Mouse (Mus musculus): ENCODE results near the gene Pde6h. TPM values are rescaled to one million over a fixed set of nuclear protein-coding genes. Genes with fewer than 3 reads are reported as not detected.

The Pde6h gene
- total and polyA plus RNA-seq, 3 experiments, result 0.05 TPM; not detected in 2

DNA sequence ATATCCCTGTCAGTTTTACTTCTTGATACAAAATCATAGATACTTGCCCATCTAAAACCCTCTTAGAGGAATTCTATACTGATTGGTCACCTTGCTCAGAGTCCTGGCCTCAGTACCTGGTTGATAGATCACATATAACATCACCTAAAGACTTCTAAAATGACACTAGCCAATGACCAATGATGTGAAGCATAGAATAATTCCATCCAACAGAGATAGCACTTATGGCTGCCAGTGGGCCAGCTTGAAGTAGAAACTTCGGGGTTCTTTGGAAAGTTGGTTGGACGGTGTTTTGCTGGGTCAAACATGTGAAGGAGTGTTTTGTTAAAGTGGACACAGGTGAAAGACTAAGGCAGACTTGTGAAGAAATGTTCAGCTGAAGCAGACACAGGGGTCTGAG, 26.5 kb downstream of the Pde6h start:
- H3K36me3 ChIP-seq (replicated peaks), result no peaks in the 10 kb centered on the region
- ATAC-seq (ENCODE audit: extremely low read depth, insufficient number of reproducible peaks, low FRiP score, poor library complexity, severe bottlenecking), result no peak
- DNase-seq (ENCODE audit: low spot score), result no peak
- no peaks in the 10 kb centered on the region for H3K9me3 ChIP-seq (replicated peaks)
- no peak for TF ChIP-seq GATA1 (IDR thresholded peaks at IDR 0.05; ENCODE audit: borderline replicate concordance, low read length)
- no peak overlapping the region for H3K4me3 ChIP-seq (ENCODE audit: low read depth, low read length)
- H3K4me1 ChIP-seq (ENCODE audit: insufficient read depth, low read depth, low read length), result peaks cover 34% of the 10 kb centered on the region
- H3K27me3 ChIP-seq (ENCODE audit: insufficient read depth, low read length), result no peaks in the 10 kb centered on the region

DNA sequence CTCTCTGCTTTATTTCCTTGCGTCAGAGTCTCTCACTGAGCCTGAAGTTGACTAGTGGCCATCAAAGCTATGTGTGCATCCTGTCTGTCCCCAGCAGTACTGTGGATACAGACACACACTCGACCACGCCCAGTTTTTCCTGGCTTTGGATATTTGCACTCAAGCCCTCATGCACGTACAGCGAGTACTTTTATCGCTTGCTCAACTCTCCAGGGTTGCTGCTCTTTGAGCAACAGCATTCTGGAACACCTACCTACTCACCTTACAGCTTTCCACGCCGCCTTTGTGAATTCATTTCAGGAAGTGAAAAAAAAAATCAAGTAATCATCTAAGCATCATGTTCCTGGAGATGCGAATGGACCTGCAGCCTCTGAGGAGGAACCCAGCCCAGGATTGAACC, 29.3 kb downstream of the Pde6h start:
- no peak overlapping the region for H3K4me3 ChIP-seq (ENCODE audit: low read depth, low read length)
- H3K27me3 ChIP-seq (ENCODE audit: insufficient read depth, low read length), result no peaks in the 10 kb centered on the region
- no peaks in the 10 kb centered on the region for H3K9me3 ChIP-seq (replicated peaks)
- TF ChIP-seq GATA2 (IDR thresholded peaks at IDR 0.05; ENCODE audit: borderline replicate concordance, low read depth, low read length) (no peak), GATA1 (IDR thresholded peaks at IDR 0.05; ENCODE audit: borderline replicate concordance, low read length) (no peak), POLR2AphosphoS5 (IDR thresholded peaks at IDR 0.05; ENCODE audit: insufficient replicate concordance, low read depth, low read length) (no peak), TAL1 (conservative IDR thresholded peaks at IDR 0.05; ENCODE audit: low read depth, low read length) (no peak)
- no peaks in the 10 kb centered on the region for H3K36me3 ChIP-seq (replicated peaks)
- peaks cover 29% of the 10 kb centered on the region for H3K4me1 ChIP-seq (ENCODE audit: insufficient read depth, low read depth, low read length)
- ATAC-seq (ENCODE audit: extremely low read depth, insufficient number of reproducible peaks, low FRiP score, poor library complexity, severe bottlenecking), result no peak
- DNase-seq (ENCODE audit: low spot score), result no peak

DNA sequence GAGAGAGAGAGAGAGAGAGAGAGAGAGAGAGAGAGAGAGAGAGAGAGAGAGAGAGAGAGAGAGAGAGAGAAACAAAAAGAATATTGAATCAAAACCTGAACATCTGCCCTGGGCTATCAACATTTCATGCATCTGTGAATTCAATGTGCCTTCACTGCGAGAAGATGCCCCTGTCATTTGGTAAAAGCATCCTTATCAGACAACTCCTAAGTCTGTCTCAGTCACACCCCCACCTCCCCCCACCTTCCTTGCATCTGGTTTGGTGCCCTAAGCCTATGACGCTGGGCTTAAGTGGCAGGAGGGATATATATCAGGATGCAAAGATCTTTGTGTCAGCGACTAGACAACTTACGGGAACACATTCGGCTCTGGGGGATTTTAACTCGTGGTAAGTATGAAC, 30.6 kb downstream of the Pde6h start:
- no peak for DNase-seq (ENCODE audit: low spot score)
- ATAC-seq (ENCODE audit: extremely low read depth, insufficient number of reproducible peaks, low FRiP score, poor library complexity, severe bottlenecking), result peak; percentile 62

DNA sequence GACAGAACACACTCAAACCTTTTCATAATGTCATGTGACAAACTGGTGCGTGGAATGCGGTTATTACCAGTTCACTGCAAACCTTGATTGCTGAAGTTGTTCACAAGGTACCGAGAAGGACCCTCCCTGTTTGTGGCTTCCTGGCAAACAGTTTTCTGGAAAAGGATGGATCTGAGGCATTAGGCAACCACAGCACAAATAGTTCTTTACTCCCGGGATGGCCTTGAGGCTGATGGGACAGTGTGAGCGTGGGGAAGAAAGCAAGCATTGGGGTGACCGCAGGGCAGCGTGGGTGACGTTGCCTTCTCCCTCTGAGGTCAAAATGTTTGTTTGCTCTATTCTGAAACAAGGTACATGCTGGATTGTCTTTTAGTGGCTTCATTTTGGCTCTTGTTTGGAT, 31.1 kb downstream of the Pde6h start:
- TF ChIP-seq GATA2 (IDR thresholded peaks at IDR 0.05; ENCODE audit: borderline replicate concordance, low read depth, low read length) (no peak), CTCF (IDR thresholded peaks at IDR 0.05; ENCODE audit: low read depth, low read length) (no peak), GATA1 (IDR thresholded peaks at IDR 0.05; ENCODE audit: borderline replicate concordance, low read length) (no peak), POLR2AphosphoS5 (IDR thresholded peaks at IDR 0.05; ENCODE audit: insufficient replicate concordance, low read depth, low read length) (no peak), TAL1 (conservative IDR thresholded peaks at IDR 0.05; ENCODE audit: low read depth, low read length) (no peak)
- H3K4me3 ChIP-seq (ENCODE audit: low read depth, low read length), result no peak overlapping the region; the same call in 1 of the 2 replicates
- H3K36me3 ChIP-seq (replicated peaks), result no peaks in the 10 kb centered on the region
- DNase-seq (ENCODE audit: low spot score), result no peak
- ATAC-seq (ENCODE audit: extremely low read depth, insufficient number of reproducible peaks, low FRiP score, poor library complexity, severe bottlenecking), result no peak
- no peaks in the 10 kb centered on the region for H3K9me3 ChIP-seq (replicated peaks)
- no peaks in the 10 kb centered on the region for H3K27me3 ChIP-seq (ENCODE audit: insufficient read depth, low read length)
- H3K4me1 ChIP-seq (ENCODE audit: insufficient read depth, low read depth, low read length), result peaks cover 32% of the 10 kb centered on the region

More for the DNA sequence above, 30.6 kb downstream of the Pde6h start:
- Histone ChIP-seq H3K4me3 (ENCODE audit: low read depth, low read length) (no peak overlapping the region), H3K9me3 (replicated peaks) (no peaks in the 10 kb centered on the region), H3K27me3 (ENCODE audit: insufficient read depth, low read length) (no peaks in the 10 kb centered on the region), H3K4me1 (ENCODE audit: insufficient read depth, low read depth, low read length) (peaks cover 30% of the 10 kb centered on the region), H3K36me3 (replicated peaks) (no peaks in the 10 kb centered on the region)
- no peak for TF ChIP-seq GATA1 (IDR thresholded peaks at IDR 0.05; ENCODE audit: borderline replicate concordance, low read length)

DNA sequence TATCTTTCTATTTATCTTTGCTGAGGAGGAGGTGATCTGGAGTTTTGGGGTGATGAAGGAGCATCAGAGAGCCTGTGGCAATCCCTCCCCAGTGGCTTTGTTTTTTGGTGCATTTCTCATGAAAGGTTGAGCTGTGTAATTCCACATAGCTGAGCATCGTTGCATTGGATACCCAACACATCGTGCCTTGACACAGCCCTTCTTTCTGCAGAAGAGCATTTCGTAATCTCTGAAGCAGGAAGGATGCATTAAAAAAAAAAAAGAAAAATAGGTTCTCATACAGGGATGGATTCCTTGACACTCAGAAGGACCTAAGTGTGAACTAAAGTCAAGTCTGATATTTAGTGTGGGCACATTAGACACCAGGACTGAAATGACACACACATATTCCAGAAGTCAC, 31.6 kb downstream of the Pde6h start:
- DNase-seq (ENCODE audit: low spot score) (no peak), ATAC-seq (ENCODE audit: extremely low read depth, insufficient number of reproducible peaks, low FRiP score, poor library complexity, severe bottlenecking) (no peak; the same call in 1 of the 2 replicates)
- no peak for TF ChIP-seq TAL1 (conservative IDR thresholded peaks at IDR 0.05; ENCODE audit: low read depth, low read length)
- no peak for TF ChIP-seq POLR2AphosphoS5 (IDR thresholded peaks at IDR 0.05; ENCODE audit: insufficient replicate concordance, low read depth, low read length)
- TF ChIP-seq GATA2 (IDR thresholded peaks at IDR 0.05; ENCODE audit: borderline replicate concordance, low read depth, low read length), result no peak
- no peak for TF ChIP-seq CTCF (IDR thresholded peaks at IDR 0.05; ENCODE audit: low read depth, low read length)
- TF ChIP-seq GATA1 (IDR thresholded peaks at IDR 0.05; ENCODE audit: borderline replicate concordance, low read length), result no peak
- H3K4me1 ChIP-seq (ENCODE audit: insufficient read depth, low read depth, low read length), result peaks cover 34% of the 10 kb centered on the region
- H3K27me3 ChIP-seq (ENCODE audit: insufficient read depth, low read length), result no peaks in the 10 kb centered on the region
- no peaks in the 10 kb centered on the region for H3K9me3 ChIP-seq (replicated peaks)
- no peak overlapping the region for H3K4me3 ChIP-seq (ENCODE audit: low read depth, low read length)
- no peaks in the 10 kb centered on the region for H3K36me3 ChIP-seq (replicated peaks)

DNA sequence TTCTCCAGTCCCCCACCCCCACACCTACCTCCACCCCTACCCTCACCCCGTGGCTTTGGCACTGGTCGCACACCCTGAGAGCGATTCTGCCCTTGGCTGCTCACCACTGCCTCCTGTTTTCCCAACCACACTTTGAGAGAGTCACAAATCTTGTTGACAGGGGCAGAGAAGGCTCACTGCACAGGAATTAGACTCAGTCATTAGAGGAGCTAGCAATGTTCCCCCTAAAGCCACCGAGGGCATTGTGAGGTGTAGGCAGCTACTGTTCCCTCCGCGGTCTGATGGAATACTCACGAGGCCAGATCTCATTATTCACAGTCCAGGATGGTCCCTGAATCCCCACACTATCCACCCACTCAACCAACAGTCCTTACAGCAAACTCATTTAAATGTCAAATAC, 33.4 kb downstream of the Pde6h start:
- H3K27me3 ChIP-seq (ENCODE audit: insufficient read depth, low read length), result no peaks in the 10 kb centered on the region

DNA sequence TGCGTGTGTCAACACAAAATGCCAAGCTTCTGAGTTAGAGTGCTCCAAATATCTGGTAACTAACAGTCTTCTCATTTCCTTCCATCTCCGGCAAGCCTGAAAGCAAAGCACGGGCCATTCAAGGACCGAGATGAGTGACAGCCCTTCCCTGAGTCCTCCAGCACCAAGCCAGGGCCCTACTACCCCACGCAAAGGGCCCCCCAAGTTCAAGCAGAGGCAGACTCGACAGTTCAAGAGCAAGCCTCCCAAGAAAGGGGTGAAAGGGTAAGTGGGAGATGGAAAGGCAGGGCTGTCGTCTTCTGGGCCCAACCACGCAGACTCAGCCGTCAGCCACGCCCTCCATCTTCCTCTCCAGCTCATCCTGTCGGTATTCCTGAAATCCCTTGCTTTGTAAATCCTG, 35.5 kb downstream of the Pde6h start:
- ATAC-seq (ENCODE audit: extremely low read depth, insufficient number of reproducible peaks, low FRiP score, poor library complexity, severe bottlenecking), result no peak
- H3K4me3 ChIP-seq (ENCODE audit: low read depth, low read length), result no peak overlapping the region

More for the DNA sequence above, 33.4 kb downstream of the Pde6h start:
- DNase-seq (ENCODE audit: low spot score) (no peak), ATAC-seq (ENCODE audit: extremely low read depth, insufficient number of reproducible peaks, low FRiP score, poor library complexity, severe bottlenecking) (no peak)
- Histone ChIP-seq H3K9me3 (replicated peaks) (no peaks in the 10 kb centered on the region), H3K4me1 (ENCODE audit: insufficient read depth, low read depth, low read length) (peaks cover 47% of the 10 kb centered on the region), H3K36me3 (replicated peaks) (no peaks in the 10 kb centered on the region), H3K4me3 (ENCODE audit: low read depth, low read length) (no peak overlapping the region)
- TF ChIP-seq GATA1 (IDR thresholded peaks at IDR 0.05; ENCODE audit: borderline replicate concordance, low read length), result no peak
- no peak for TF ChIP-seq POLR2AphosphoS5 (IDR thresholded peaks at IDR 0.05; ENCODE audit: insufficient replicate concordance, low read depth, low read length)
- no peak for TF ChIP-seq CTCF (IDR thresholded peaks at IDR 0.05; ENCODE audit: low read depth, low read length)
- no peak for TF ChIP-seq TAL1 (conservative IDR thresholded peaks at IDR 0.05; ENCODE audit: low read depth, low read length)
- no peak for TF ChIP-seq GATA2 (IDR thresholded peaks at IDR 0.05; ENCODE audit: borderline replicate concordance, low read depth, low read length)

More for the DNA sequence above, 35.5 kb downstream of the Pde6h start:
- TF ChIP-seq GATA2 (IDR thresholded peaks at IDR 0.05; ENCODE audit: borderline replicate concordance, low read depth, low read length), result no peak
- no peak for TF ChIP-seq CTCF (IDR thresholded peaks at IDR 0.05; ENCODE audit: low read depth, low read length)
- TF ChIP-seq GATA1 (IDR thresholded peaks at IDR 0.05; ENCODE audit: borderline replicate concordance, low read length), result no peak
- no peak for TF ChIP-seq TAL1 (conservative IDR thresholded peaks at IDR 0.05; ENCODE audit: low read depth, low read length)
- no peak for TF ChIP-seq POLR2AphosphoS5 (IDR thresholded peaks at IDR 0.05; ENCODE audit: insufficient replicate concordance, low read depth, low read length)
- DNase-seq (ENCODE audit: low spot score), result no peak
- H3K27me3 ChIP-seq (ENCODE audit: insufficient read depth, low read length), result no peaks in the 10 kb centered on the region
- no peaks in the 10 kb centered on the region for H3K36me3 ChIP-seq (replicated peaks)
- peaks cover 49% of the 10 kb centered on the region for H3K4me1 ChIP-seq (ENCODE audit: insufficient read depth, low read depth, low read length)
- H3K9me3 ChIP-seq (replicated peaks), result no peaks in the 10 kb centered on the region

Measured in G1E (cell line).